Mouse (Mus musculus) kidney, embryonic 14.5 days (tissue): Measurements from ENCODE around the gene Pex1. TPM values are rescaled to one million over a fixed set of nuclear protein-coding genes. Genes with fewer than 3 reads are reported as not detected.

Experiments
- ATAC-seq: fragments of 200-750 bp; cut with Nextera tagmentation; 2 replicates; pipeline ENCODE4 v1.8.0; 2017; ENCODE audit warnings: moderate number of reproducible peaks, mild to moderate bottlenecking, moderate TSS enrichment, moderate library complexity; ENCODE audit not compliant: low FRiP score, low TSS enrichment
- H3K27ac ChIP-seq: fragments of 300-500 bp; sonication (generic); 2 replicates; pipeline ENCODE4 v1.5.1; 2014; ENCODE audit warnings: low read depth, mild to moderate bottlenecking, low read length, moderate library complexity, mixed read lengths
- H3K27me3 ChIP-seq: fragments of 300-500 bp; sonication (generic); 2 replicates; pipeline ENCODE4 v1.6.1; 2014; ENCODE audit warnings: mild to moderate bottlenecking, low read length; ENCODE audit not compliant: control insufficient read depth, insufficient read depth
- H3K36me3 ChIP-seq: fragments of 300-500 bp; sonication (generic); 2 replicates; pipeline ENCODE4 v1.6.1; 2014; ENCODE audit warnings: low read length, mixed read lengths; ENCODE audit not compliant: control insufficient read depth, insufficient read depth
- H3K4me1 ChIP-seq: fragments of 300-500 bp; sonication (generic); 2 replicates; pipeline ENCODE4 v1.6.1; 2014; ENCODE audit warnings: low read length, mixed read lengths; ENCODE audit not compliant: control insufficient read depth, insufficient read depth
- H3K4me2 ChIP-seq: fragments of 300-500 bp; sonication (generic); replicated peaks from 2 replicates; pipeline ENCODE4 v1.6.1; 2014; ENCODE audit warnings: low read depth, mild to moderate bottlenecking, low read length
- H3K4me3 ChIP-seq: fragments of 300-500 bp; sonication (generic); 2 replicates; pipeline ENCODE4 v1.5.1; 2014; ENCODE audit warnings: mild to moderate bottlenecking, low read length
- H3K9ac ChIP-seq: fragments of 300-500 bp; sonication (generic); 2 replicates; pipeline ENCODE4 v1.6.1; 2014; ENCODE audit warnings: low read depth, mild to moderate bottlenecking, low read length, moderate library complexity
- H3K9me3 ChIP-seq: fragments of 300-500 bp; sonication (generic); 2 replicates; pipeline ENCODE4 v1.6.1; 2016; ENCODE audit warnings: low read length; ENCODE audit not compliant: control insufficient read depth
- WGBS: fragments of 180-500 bp; shearing (Covaris S2); extraction: QIAGEN DNeasy Blood & Tissue Kit; methylation state at CpG from one replicate; pipeline ENCODE4 v1.1.7; 2014; 5-methylcytosine and 5-hydroxymethylcytosine counted together
- polyA plus RNA-seq: library from polyadenylated mRNA; unstranded; fragments of >200 nt; fragmentation: Nextera tagmentation; extraction: Ambion mirVana; gene quantifications from 2 replicates; pipeline ENCODE4 v1.2.1, GENCODE M21; 2014

The Pex1 gene
- 14.3 and 18.3 TPM in 2 replicates for polyA plus RNA-seq

GRCm38 (mm10) chr5:3595693-3596398 is at the start of gene Pex1:
Gene Pex1, plus strand, starts transcription at chr5:3596066.
- no peak within 1 kb of the TSS for H3K27ac ChIP-seq
- peak within 1 kb of the TSS; percentile 73 for H3K4me2 ChIP-seq
- H3K9me3 ChIP-seq = no peaks in the 10 kb centered on the region
- peaks cover 8% of the 10 kb centered on the region for H3K4me1 ChIP-seq
- H3K9ac ChIP-seq = peak within 1 kb of the TSS; percentile 78
- peak; percentile 99 for ATAC-seq
- WGBS = under 1% methylated on average over 49 of the region's 50 CpGs
- H3K36me3 ChIP-seq = peaks cover 9% of the 10 kb centered on the region; the same call in 1 of the 2 replicates
- H3K4me3 ChIP-seq = peak within 1 kb of the TSS; percentile 87
- H3K27me3 ChIP-seq = no peaks in the 10 kb centered on the region

- no peak for ATAC-seq
- H3K4me2 ChIP-seq = no peak overlapping the region
- peaks cover 12% of the 10 kb centered on the region; the same call in 1 of the 2 replicates for H3K4me1 ChIP-seq
- no peaks in the 10 kb centered on the region for H3K9me3 ChIP-seq
- WGBS = 61% methylated on average over 1 of the region's 1 CpGs
- H3K4me3 ChIP-seq = no peak overlapping the region
- H3K27ac ChIP-seq = no peak overlapping the region
- no peaks in the 10 kb centered on the region for H3K27me3 ChIP-seq
- peaks cover 3% of the 10 kb centered on the region; the same call in 1 of the 2 replicates for H3K36me3 ChIP-seq
- no peak overlapping the region for H3K9ac ChIP-seq
Observed at GRCm38 (mm10) chr5:3546226-3546625, 49.6 kb upstream of the Pex1 start.

- no peak overlapping the region for H3K27ac ChIP-seq
- H3K4me1 ChIP-seq = no peaks in the 10 kb centered on the region
- no peaks in the 10 kb centered on the region for H3K9me3 ChIP-seq
- ATAC-seq = no peak
- 86% methylated on average over 1 of the region's 1 CpGs for WGBS
- H3K36me3 ChIP-seq = peaks cover 22% of the 10 kb centered on the region
- H3K9ac ChIP-seq = no peak overlapping the region
- no peaks in the 10 kb centered on the region for H3K27me3 ChIP-seq
- H3K4me3 ChIP-seq = no peak overlapping the region
- no peak overlapping the region for H3K4me2 ChIP-seq
Observed at GRCm38 (mm10) chr5:3551481-3551880, 44.4 kb upstream of the Pex1 start.

GRCm38 (mm10) chr5:3554198-3554597 is 41.7 kb upstream of the Pex1 start:
- Histone ChIP-seq H3K9ac (no peak overlapping the region), H3K9me3 (no peaks in the 10 kb centered on the region), H3K36me3 (peaks cover 40% of the 10 kb centered on the region), H3K27ac (no peak overlapping the region), H3K4me2 (no peak overlapping the region), H3K4me1 (no peaks in the 10 kb centered on the region), H3K4me3 (no peak overlapping the region), H3K27me3 (no peaks in the 10 kb centered on the region)
- WGBS = 89% methylated on average over 2 of the region's 2 CpGs
- no peak for ATAC-seq

GRCm38 (mm10) chr5:3571266-3571665 is 24.6 kb upstream of the Pex1 start, which contains the start of gene 1700109H08Rik:
Gene 1700109H08Rik, plus strand, starts transcription at chr5:3571566.
- no peaks in the 10 kb centered on the region for H3K27me3 ChIP-seq
- no peak for ATAC-seq
- H3K4me2 ChIP-seq = no peak within 1 kb of the TSS
- H3K4me1 ChIP-seq = no peaks in the 10 kb centered on the region
- 0 out of 2 replicates have a peak, but pooled peaks cover 2% of the 10 kb centered on the region for H3K9me3 ChIP-seq
- no peak within 1 kb of the TSS for H3K4me3 ChIP-seq
- peaks cover 74% of the 10 kb centered on the region for H3K36me3 ChIP-seq
- no peak within 1 kb of the TSS for H3K9ac ChIP-seq
- 93% methylated on average over 4 of the region's 4 CpGs for WGBS
- H3K27ac ChIP-seq = no peak within 1 kb of the TSS

- Histone ChIP-seq H3K36me3 (peaks cover 83% of the 10 kb centered on the region), H3K27me3 (no peaks in the 10 kb centered on the region), H3K9me3 (0 out of 2 replicates have a peak, but pooled peaks cover 2% of the 10 kb centered on the region), H3K9ac (no peak overlapping the region), H3K4me2 (no peak overlapping the region), H3K4me3 (no peak overlapping the region), H3K27ac (no peak overlapping the region), H3K4me1 (no peaks in the 10 kb centered on the region)
- 94% methylated on average over 2 of the region's 2 CpGs for WGBS
- no peak for ATAC-seq
Observed at GRCm38 (mm10) chr5:3574825-3575224, 21.0 kb upstream of the Pex1 start.

GRCm38 (mm10) chr5:3577939-3578338 is 17.9 kb upstream of the Pex1 start:
- 88% methylated on average over 2 of the region's 2 CpGs for WGBS
- Histone ChIP-seq H3K4me3 (no peak overlapping the region), H3K9ac (no peak overlapping the region), H3K9me3 (0 out of 2 replicates have a peak, but pooled peaks cover 2% of the 10 kb centered on the region), H3K27ac (no peak overlapping the region), H3K36me3 (peaks cover 80% of the 10 kb centered on the region), H3K4me1 (no peaks in the 10 kb centered on the region), H3K27me3 (no peaks in the 10 kb centered on the region), H3K4me2 (no peak overlapping the region)
- ATAC-seq = no peak

- peaks cover 79% of the 10 kb centered on the region for H3K36me3 ChIP-seq
- 0 out of 2 replicates have a peak, but pooled peaks cover 2% of the 10 kb centered on the region for H3K9me3 ChIP-seq
- no peak overlapping the region for H3K27ac ChIP-seq
- H3K9ac ChIP-seq = no peak overlapping the region
- no peak overlapping the region for H3K4me2 ChIP-seq
- no peak overlapping the region for H3K4me3 ChIP-seq
- H3K27me3 ChIP-seq = no peaks in the 10 kb centered on the region
- ATAC-seq = no peak
- 93% methylated on average over 7 of the region's 7 CpGs for WGBS
- no peaks in the 10 kb centered on the region for H3K4me1 ChIP-seq
Observed at GRCm38 (mm10) chr5:3579066-3579465, 16.8 kb upstream of the Pex1 start.

- Histone ChIP-seq H3K36me3 (peaks cover 3% of the 10 kb centered on the region; the same call in 1 of the 2 replicates), H3K4me2 (peak within 1 kb of the TSS; percentile 73), H3K9me3 (no peaks in the 10 kb centered on the region), H3K27ac (no peak within 1 kb of the TSS), H3K4me3 (peak within 1 kb of the TSS; percentile 87), H3K4me1 (peaks cover 8% of the 10 kb centered on the region), H3K27me3 (no peaks in the 10 kb centered on the region), H3K9ac (peak within 1 kb of the TSS; percentile 78)
- WGBS = under 1% methylated on average over 31 of the region's 31 CpGs
- ATAC-seq = peak; percentile 81
Observed at GRCm38 (mm10) chr5:3596399-3596766, 517 bp downstream of the Pex1 start, which contains the start of gene Rbm48. Gene Rbm48, minus strand, starts transcription at chr5:3596585.
